Mouse (Mus musculus): Measurements from ENCODE around the gene Spag5. TPM values are rescaled to one million over a fixed set of nuclear protein-coding genes. Genes with fewer than 3 reads are reported as not detected.

Gene Spag5
- polyA plus RNA-seq, 1 experiment from 2014 or later = 50.3 TPM

GRCm38 (mm10) chr11:78355471-78356238 is 54.3 kb downstream of the Spag5 start:
- Histone ChIP-seq H3K4me1 (replicated peaks; ENCODE audit: control insufficient read depth, insufficient read depth, low read length) (no peaks in the 10 kb centered on the region), H3K9me3 (ENCODE audit: control insufficient read depth, low read length) (no peaks in the 10 kb centered on the region), H3K9ac (ENCODE audit: low read depth, low read length) (no peak overlapping the region), H3K27ac (ENCODE audit: low read depth, low read length) (no peak overlapping the region), H3K27me3 (replicated peaks; ENCODE audit: control insufficient read depth, insufficient read depth, low read length) (no peaks in the 10 kb centered on the region), H3K4me2 (no peak overlapping the region), H3K4me3 (ENCODE audit: low read depth, low read length) (no peak overlapping the region), H3K36me3 (ENCODE audit: control insufficient read depth, insufficient read depth, low read length) (no peaks in the 10 kb centered on the region)
- ATAC-seq (replicated peaks; ENCODE audit: low FRiP score) (no peak), DNase-seq (ENCODE audit: low spot score) (peak; percentile 69)
- WGBS = 29% methylated on average over 4 of the region's 4 CpGs

- H3K27me3 ChIP-seq (replicated peaks; ENCODE audit: control insufficient read depth, insufficient read depth, low read length) = no peaks in the 10 kb centered on the region
- H3K4me2 ChIP-seq = no peak overlapping the region
- 22% methylated on average over 22 of the region's 22 CpGs for WGBS
- ATAC-seq (replicated peaks; ENCODE audit: low FRiP score) = no peak
- H3K27ac ChIP-seq (ENCODE audit: low read depth, low read length) = no peak overlapping the region
- H3K9me3 ChIP-seq (ENCODE audit: control insufficient read depth, low read length) = no peaks in the 10 kb centered on the region
- H3K4me1 ChIP-seq (replicated peaks; ENCODE audit: control insufficient read depth, insufficient read depth, low read length) = no peaks in the 10 kb centered on the region
- no peak overlapping the region for H3K9ac ChIP-seq (ENCODE audit: low read depth, low read length)
- H3K36me3 ChIP-seq (ENCODE audit: control insufficient read depth, insufficient read depth, low read length) = no peaks in the 10 kb centered on the region
- no peak overlapping the region for H3K4me3 ChIP-seq (ENCODE audit: low read depth, low read length)
- DNase-seq (ENCODE audit: low spot score) = peak; percentile 51
Observed at GRCm38 (mm10) chr11:78358330-78359007, 57.1 kb downstream of the Spag5 start.

- Histone ChIP-seq H3K4me2 (peak overlapping the region; percentile 64), H3K36me3 (ENCODE audit: control insufficient read depth, insufficient read depth, low read length) (no peaks in the 10 kb centered on the region), H3K27ac (ENCODE audit: low read depth, low read length) (no peak overlapping the region), H3K4me1 (replicated peaks; ENCODE audit: control insufficient read depth, insufficient read depth, low read length) (no peaks in the 10 kb centered on the region), H3K27me3 (replicated peaks; ENCODE audit: control insufficient read depth, insufficient read depth, low read length) (no peaks in the 10 kb centered on the region), H3K9ac (ENCODE audit: low read depth, low read length) (no peak overlapping the region), H3K4me3 (ENCODE audit: low read depth, low read length) (peak overlapping the region; percentile 47), H3K9me3 (ENCODE audit: control insufficient read depth, low read length) (no peaks in the 10 kb centered on the region)
- peak; percentile 82 for ATAC-seq (replicated peaks; ENCODE audit: low FRiP score)
- peak; percentile 70 for DNase-seq (ENCODE audit: low spot score)
- 8% methylated on average over 13 of the region's 13 CpGs for WGBS
Observed at GRCm38 (mm10) chr11:78360125-78360788, 58.9 kb downstream of the Spag5 start.

GRCm38 (mm10) chr11:78360789-78361131 is 59.4 kb downstream of the Spag5 start:
- ATAC-seq (replicated peaks; ENCODE audit: low FRiP score) = peak; percentile 13; the same call in 1 of the 2 replicates
- Histone ChIP-seq H3K27me3 (replicated peaks; ENCODE audit: control insufficient read depth, insufficient read depth, low read length) (no peaks in the 10 kb centered on the region), H3K27ac (ENCODE audit: low read depth, low read length) (no peak overlapping the region), H3K4me1 (replicated peaks; ENCODE audit: control insufficient read depth, insufficient read depth, low read length) (no peaks in the 10 kb centered on the region), H3K4me2 (peak overlapping the region; percentile 64), H3K9me3 (ENCODE audit: control insufficient read depth, low read length) (no peaks in the 10 kb centered on the region), H3K4me3 (ENCODE audit: low read depth, low read length) (0 out of 2 replicates have a peak overlapping the region, but pooled peaks have one; percentile 47), H3K9ac (ENCODE audit: low read depth, low read length) (no peak overlapping the region), H3K36me3 (ENCODE audit: control insufficient read depth, insufficient read depth, low read length) (no peaks in the 10 kb centered on the region)
- DNase-seq (ENCODE audit: low spot score) = no peak
- 57% methylated on average over 2 of the region's 2 CpGs for WGBS

- Histone ChIP-seq H3K4me1 (replicated peaks; ENCODE audit: control insufficient read depth, insufficient read depth, low read length) (no peaks in the 10 kb centered on the region), H3K4me2 (no peak overlapping the region), H3K4me3 (ENCODE audit: low read depth, low read length) (no peak overlapping the region), H3K9me3 (ENCODE audit: control insufficient read depth, low read length) (no peaks in the 10 kb centered on the region), H3K9ac (ENCODE audit: low read depth, low read length) (no peak overlapping the region), H3K27ac (ENCODE audit: low read depth, low read length) (no peak overlapping the region), H3K36me3 (ENCODE audit: control insufficient read depth, insufficient read depth, low read length) (no peaks in the 10 kb centered on the region), H3K27me3 (replicated peaks; ENCODE audit: control insufficient read depth, insufficient read depth, low read length) (no peaks in the 10 kb centered on the region)
- ATAC-seq (replicated peaks; ENCODE audit: low FRiP score) = no peak
- DNase-seq (ENCODE audit: low spot score) = no peak
- 72% methylated on average over 13 of the region's 13 CpGs for WGBS
Observed at GRCm38 (mm10) chr11:78363309-78364007, 62.1 kb downstream of the Spag5 start.

GRCm38 (mm10) chr11:78364103-78364502 is 62.8 kb downstream of the Spag5 start:
- H3K4me2 ChIP-seq = no peak overlapping the region
- H3K4me1 ChIP-seq (replicated peaks; ENCODE audit: control insufficient read depth, insufficient read depth, low read length) = no peaks in the 10 kb centered on the region
- no peak overlapping the region for H3K4me3 ChIP-seq (ENCODE audit: low read depth, low read length)
- WGBS = 55% methylated on average over 8 of the region's 8 CpGs
- no peak overlapping the region for H3K27ac ChIP-seq (ENCODE audit: low read depth, low read length)
- DNase-seq (ENCODE audit: low spot score) = no peak
- H3K9ac ChIP-seq (ENCODE audit: low read depth, low read length) = no peak overlapping the region
- H3K36me3 ChIP-seq (ENCODE audit: control insufficient read depth, insufficient read depth, low read length) = no peaks in the 10 kb centered on the region
- H3K27me3 ChIP-seq (replicated peaks; ENCODE audit: control insufficient read depth, insufficient read depth, low read length) = no peaks in the 10 kb centered on the region
- no peaks in the 10 kb centered on the region for H3K9me3 ChIP-seq (ENCODE audit: control insufficient read depth, low read length)
- ATAC-seq (replicated peaks; ENCODE audit: low FRiP score) = no peak

- WGBS = 81% methylated on average over 15 of the region's 15 CpGs
- H3K27ac ChIP-seq (ENCODE audit: low read depth, low read length) = no peak overlapping the region
- ATAC-seq (replicated peaks; ENCODE audit: low FRiP score) = no peak
- no peaks in the 10 kb centered on the region for H3K27me3 ChIP-seq (replicated peaks; ENCODE audit: control insufficient read depth, insufficient read depth, low read length)
- no peak overlapping the region for H3K9ac ChIP-seq (ENCODE audit: low read depth, low read length)
- H3K4me2 ChIP-seq = no peak overlapping the region
- no peak for DNase-seq (ENCODE audit: low spot score)
- H3K4me3 ChIP-seq (ENCODE audit: low read depth, low read length) = no peak overlapping the region
- H3K4me1 ChIP-seq (replicated peaks; ENCODE audit: control insufficient read depth, insufficient read depth, low read length) = peaks cover 2% of the 10 kb centered on the region; the same call in 1 of the 2 replicates
- H3K9me3 ChIP-seq (ENCODE audit: control insufficient read depth, low read length) = no peaks in the 10 kb centered on the region
- no peaks in the 10 kb centered on the region for H3K36me3 ChIP-seq (ENCODE audit: control insufficient read depth, insufficient read depth, low read length)
Observed at GRCm38 (mm10) chr11:78367456-78368225, 66.3 kb downstream of the Spag5 start.

- Histone ChIP-seq H3K4me2 (no peak overlapping the region), H3K27me3 (replicated peaks; ENCODE audit: control insufficient read depth, insufficient read depth, low read length) (no peaks in the 10 kb centered on the region), H3K4me3 (ENCODE audit: low read depth, low read length) (no peak overlapping the region), H3K9ac (ENCODE audit: low read depth, low read length) (no peak overlapping the region), H3K36me3 (ENCODE audit: control insufficient read depth, insufficient read depth, low read length) (no peaks in the 10 kb centered on the region), H3K27ac (ENCODE audit: low read depth, low read length) (no peak overlapping the region), H3K9me3 (ENCODE audit: control insufficient read depth, low read length) (no peaks in the 10 kb centered on the region), H3K4me1 (replicated peaks; ENCODE audit: control insufficient read depth, insufficient read depth, low read length) (peaks cover 2% of the 10 kb centered on the region; the same call in 1 of the 2 replicates)
- WGBS = 60% methylated on average over 1 of the region's 1 CpGs
- ATAC-seq (replicated peaks; ENCODE audit: low FRiP score) (no peak), DNase-seq (ENCODE audit: low spot score) (no peak)
Observed at GRCm38 (mm10) chr11:78370389-78370788, 69.1 kb downstream of the Spag5 start.
